Mouse (Mus musculus) kidney, embryonic 16.5 days (tissue): ENCODE data around the gene Gna15. TPM values are rescaled to one million over a fixed set of nuclear protein-coding genes. Genes with fewer than 3 reads are reported as not detected.

Experiments used
- ATAC-seq: fragments of 200-750 bp; cut with Nextera tagmentation; 2 replicates; pipeline ENCODE4 v1.8.0; 2017; ENCODE audit warnings: moderate TSS enrichment; ENCODE audit not compliant: low FRiP score, low TSS enrichment
- H3K27ac ChIP-seq: fragments of 300-500 bp; sonication (generic); 2 replicates; pipeline ENCODE4 v1.5.1; 2014; ENCODE audit warnings: low read length
- H3K27me3 ChIP-seq: fragments of 300-500 bp; sonication (generic); 2 replicates; pipeline ENCODE4 v1.6.1; 2014; ENCODE audit warnings: low read length, control low read depth, mixed read lengths; ENCODE audit not compliant: insufficient read depth
- H3K36me3 ChIP-seq: fragments of 300-500 bp; sonication (generic); 2 replicates; pipeline ENCODE4 v1.6.1; 2014; ENCODE audit warnings: low read length, control low read depth, mixed read lengths; ENCODE audit not compliant: insufficient read depth
- H3K4me1 ChIP-seq: fragments of 300-500 bp; sonication (generic); 2 replicates; pipeline ENCODE4 v1.6.1; 2014; ENCODE audit warnings: low read length, control low read depth, mixed read lengths; ENCODE audit not compliant: insufficient read depth
- H3K4me2 ChIP-seq: fragments of 300-500 bp; sonication (generic); replicated peaks from 2 replicates; pipeline ENCODE4 v1.6.1; 2014; ENCODE audit warnings: low read depth, low read length
- H3K4me3 ChIP-seq: fragments of 300-500 bp; sonication (generic); 2 replicates; pipeline ENCODE4 v1.5.1; 2014; ENCODE audit warnings: mild to moderate bottlenecking, low read length
- H3K9ac ChIP-seq: fragments of 300-500 bp; sonication (generic); replicated peaks from 2 replicates; pipeline ENCODE4 v1.6.1; 2014; ENCODE audit warnings: low read length
- H3K9me3 ChIP-seq: fragments of 300-500 bp; sonication (generic); 2 replicates; pipeline ENCODE4 v1.6.1; 2016; ENCODE audit warnings: low read length, control low read depth
- WGBS: fragments of 180-500 bp; shearing (Covaris S2); extraction: QIAGEN DNeasy Blood & Tissue Kit; methylation state at CpG from one replicate; pipeline ENCODE4 v1.1.7; 2014; 5-methylcytosine and 5-hydroxymethylcytosine counted together
- microRNA-seq: library from miRNA; unstranded; fragments of <30 nt; microRNA quantifications from one replicate; pipeline ENCODE4, GENCODE M21; 2016
- polyA plus RNA-seq: library from polyadenylated mRNA; unstranded; fragments of >200 nt; fragmentation: Nextera tagmentation; extraction: Ambion mirVana; gene quantifications from 2 replicates; pipeline ENCODE4 v1.2.1, GENCODE M21; 2015

The Gna15 gene
- polyA plus RNA-seq, 1 experiment from 2014 or later, result 0.70 TPM

DNA sequence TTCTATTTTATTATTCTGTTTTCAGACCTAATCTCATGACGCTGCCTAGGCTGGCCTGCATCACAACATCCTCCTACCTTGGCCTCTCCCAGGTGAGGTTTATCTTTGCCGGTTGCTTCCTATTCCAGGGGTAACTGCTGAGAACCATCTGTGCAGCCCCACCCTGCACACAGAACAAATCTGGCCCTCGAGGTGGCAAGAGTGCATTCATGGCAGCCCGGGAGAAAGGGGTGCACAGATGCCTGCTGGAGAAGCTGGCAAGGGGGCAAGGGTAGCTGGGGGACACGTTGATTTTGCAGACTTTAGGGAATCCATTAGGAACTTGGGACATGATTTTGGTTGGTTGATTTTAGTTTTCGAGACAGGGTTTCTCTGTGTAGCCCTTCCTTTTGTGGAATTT, 65.8 kb downstream of the Gna15 start:
- 81% methylated on average over 6 of the region's 6 CpGs for WGBS
- Histone ChIP-seq H3K27ac (no peak overlapping the region), H3K9ac (no peak overlapping the region), H3K4me3 (no peak overlapping the region), H3K36me3 (no peaks in the 10 kb centered on the region), H3K9me3 (no peaks in the 10 kb centered on the region), H3K4me2 (no peak overlapping the region), H3K4me1 (0 out of 2 replicates have a peak, but pooled peaks cover 4% of the 10 kb centered on the region), H3K27me3 (peaks cover 95% of the 10 kb centered on the region)
- no peak for ATAC-seq

DNA sequence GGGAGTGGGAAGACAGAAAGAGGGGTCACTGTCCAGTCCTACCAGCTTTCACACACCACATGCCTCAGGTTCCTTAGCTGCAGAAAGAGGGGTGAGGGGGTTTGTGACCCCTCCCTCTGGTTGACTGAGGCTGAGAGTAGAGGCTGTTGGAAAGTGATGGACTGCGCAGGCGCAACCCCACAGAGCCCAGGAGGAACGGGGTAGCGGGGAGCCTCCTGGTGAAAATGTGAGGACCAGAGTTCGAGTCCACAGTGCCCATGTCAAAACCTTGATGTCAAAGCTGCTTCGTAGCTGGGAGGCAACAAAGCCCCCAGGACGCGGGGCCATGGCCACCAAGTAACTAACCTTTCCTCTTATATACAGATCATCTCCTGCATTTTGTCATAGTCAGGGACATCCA, 66.4 kb downstream of the Gna15 start:
- H3K27ac ChIP-seq, result no peak overlapping the region
- WGBS, result 82% methylated on average over 8 of the region's 8 CpGs
- no peak for ATAC-seq

DNA sequence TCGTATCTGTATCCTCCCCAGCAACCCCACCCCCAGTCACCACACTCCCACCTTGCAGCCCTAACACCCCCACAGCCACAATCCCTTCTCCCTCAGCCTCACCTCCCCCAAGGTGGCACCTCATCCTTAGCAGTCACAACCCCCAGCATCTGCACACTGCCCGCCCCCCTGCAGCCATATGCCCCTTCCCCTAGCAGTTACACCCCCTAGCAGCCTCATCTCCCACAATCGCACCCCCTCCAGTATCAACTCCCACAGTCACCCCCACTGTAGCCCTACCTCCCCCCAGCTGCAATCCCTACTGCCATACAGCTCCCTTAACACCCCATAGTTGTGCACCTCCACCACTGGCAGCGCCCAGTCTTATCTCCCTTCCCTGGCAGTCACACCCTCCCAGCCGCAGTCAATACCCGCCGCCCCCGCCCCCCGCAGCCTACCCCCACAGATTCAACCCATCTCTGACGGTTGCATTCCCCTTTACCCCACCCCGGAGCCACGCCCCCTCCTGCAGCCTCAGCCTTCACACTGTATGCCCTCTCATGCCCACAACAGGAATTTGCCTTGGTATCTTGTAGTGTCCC, 67.0 kb downstream of the Gna15 start:
- no peak for ATAC-seq

More for the DNA sequence above, 66.4 kb downstream of the Gna15 start:
- H3K9ac ChIP-seq, result no peak overlapping the region
- peaks cover 95% of the 10 kb centered on the region for H3K27me3 ChIP-seq
- H3K4me2 ChIP-seq, result no peak overlapping the region
- no peaks in the 10 kb centered on the region for H3K9me3 ChIP-seq
- no peak overlapping the region for H3K4me3 ChIP-seq
- H3K4me1 ChIP-seq, result 0 out of 2 replicates have a peak, but pooled peaks cover 4% of the 10 kb centered on the region
- H3K36me3 ChIP-seq, result no peaks in the 10 kb centered on the region

DNA sequence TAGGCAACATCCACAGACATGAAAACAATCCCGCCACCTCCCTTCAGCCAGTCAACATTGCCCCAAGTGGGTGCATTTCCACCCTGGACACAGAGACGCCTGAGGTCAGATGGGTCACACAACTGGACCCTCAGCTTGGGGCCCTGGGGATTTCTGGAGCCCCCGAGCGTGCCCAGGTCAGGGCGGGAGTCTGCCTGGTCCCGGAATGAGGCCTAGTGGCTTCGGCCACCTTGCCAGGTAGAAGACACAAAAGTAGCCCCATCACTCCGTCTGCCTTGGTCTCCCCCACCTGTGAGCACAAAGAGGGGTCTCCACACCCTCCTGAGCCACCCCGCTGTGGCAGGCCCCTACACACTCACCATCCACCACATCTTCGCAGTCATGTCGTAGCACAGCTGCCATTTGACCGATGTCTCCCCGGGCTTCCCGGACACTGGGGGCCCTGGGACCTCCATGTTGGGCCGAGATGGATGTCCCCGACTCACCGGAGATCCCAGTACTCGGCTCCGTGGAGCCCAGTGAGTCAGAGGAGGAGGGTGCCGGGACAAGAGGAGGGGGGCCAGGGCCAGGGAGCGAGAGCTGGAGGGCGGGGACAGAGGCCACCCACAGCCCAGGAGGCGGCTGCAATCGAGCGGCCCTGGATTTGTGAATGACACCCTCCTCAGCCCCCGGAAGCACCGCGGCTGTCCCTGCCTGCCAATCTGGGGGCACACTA, 68.7 kb downstream of the Gna15 start, which contains the start of gene Nfic:
Gene Nfic (minus strand): TSS at position 455 of the 715 bp plus-strand sequence.
- no peak within 1 kb of the TSS for H3K27ac ChIP-seq
- peaks cover 95% of the 10 kb centered on the region for H3K27me3 ChIP-seq
- 0 out of 2 replicates have a peak, but pooled peaks have one; percentile 7 for ATAC-seq
- 0 out of 2 replicates have a peak, but pooled peaks cover 3% of the 10 kb centered on the region for H3K4me1 ChIP-seq
- H3K9ac ChIP-seq, result no peak within 1 kb of the TSS
- no peaks in the 10 kb centered on the region for H3K9me3 ChIP-seq
- WGBS, result 51% methylated on average over 28 of the region's 28 CpGs
- H3K4me2 ChIP-seq, result no peak within 1 kb of the TSS
- H3K36me3 ChIP-seq, result no peaks in the 10 kb centered on the region
- H3K4me3 ChIP-seq, result no peak within 1 kb of the TSS

More for the DNA sequence above, 67.0 kb downstream of the Gna15 start:
- no peaks in the 10 kb centered on the region for H3K36me3 ChIP-seq
- H3K4me2 ChIP-seq, result no peak overlapping the region
- no peak overlapping the region for H3K4me3 ChIP-seq
- H3K27ac ChIP-seq, result no peak overlapping the region
- H3K9ac ChIP-seq, result no peak overlapping the region
- H3K9me3 ChIP-seq, result no peaks in the 10 kb centered on the region
- WGBS, result 39% methylated on average over 12 of the region's 12 CpGs
- H3K4me1 ChIP-seq, result 0 out of 2 replicates have a peak, but pooled peaks cover 6% of the 10 kb centered on the region
- peaks cover 95% of the 10 kb centered on the region for H3K27me3 ChIP-seq

DNA sequence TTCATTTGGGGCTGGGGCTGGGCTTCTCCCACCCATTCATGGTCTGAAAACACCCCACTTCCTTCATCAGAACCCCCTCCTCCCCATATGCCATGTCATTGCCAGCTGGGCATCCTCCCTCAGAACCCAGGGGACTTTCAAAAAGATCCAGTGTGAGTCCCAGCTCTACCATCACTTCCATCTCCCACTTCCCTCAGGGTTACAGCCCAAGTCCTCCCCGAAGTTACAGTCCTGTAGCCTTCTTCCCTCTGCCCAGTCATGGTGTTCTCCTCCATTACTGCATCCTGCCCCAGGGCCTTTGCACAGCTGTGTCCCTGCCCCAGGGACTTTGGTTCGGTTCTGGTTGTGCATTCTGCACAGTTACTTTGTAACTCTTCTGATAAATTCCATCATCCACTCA, 69.9 kb downstream of the Gna15 start:
- H3K4me3 ChIP-seq, result no peak overlapping the region
- no peak overlapping the region for H3K9ac ChIP-seq
- no peak overlapping the region for H3K27ac ChIP-seq
- H3K27me3 ChIP-seq, result peaks cover 85% of the 10 kb centered on the region
- no peaks in the 10 kb centered on the region for H3K36me3 ChIP-seq
- H3K4me2 ChIP-seq, result no peak overlapping the region
- 73% methylated on average over 2 of the region's 2 CpGs for WGBS
- no peaks in the 10 kb centered on the region for H3K9me3 ChIP-seq
- no peak for ATAC-seq
- 0 out of 2 replicates have a peak, but pooled peaks cover 3% of the 10 kb centered on the region for H3K4me1 ChIP-seq

DNA sequence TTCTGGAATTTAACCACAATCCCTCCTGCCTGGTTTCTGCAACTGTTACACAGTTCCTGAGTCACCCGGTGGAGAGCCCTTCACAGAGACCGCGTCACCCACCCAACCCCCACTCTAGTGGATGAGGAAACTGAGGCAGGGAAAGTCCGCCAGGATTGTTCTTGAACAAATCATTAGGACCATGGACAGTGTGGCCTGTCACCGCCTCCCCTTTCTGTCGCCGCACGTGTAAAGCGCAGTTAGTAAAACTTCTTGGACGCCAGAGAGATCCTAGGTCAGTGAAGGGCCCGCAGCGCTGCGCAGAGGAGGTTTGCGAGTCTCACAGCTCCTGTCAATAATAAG, 71.1 kb downstream of the Gna15 start:
- no peaks in the 10 kb centered on the region for H3K36me3 ChIP-seq
- no peak overlapping the region for H3K27ac ChIP-seq
- 4% methylated on average over 14 of the region's 14 CpGs for WGBS
- H3K9me3 ChIP-seq, result no peaks in the 10 kb centered on the region
- ATAC-seq, result no peak
- 0 out of 2 replicates have a peak, but pooled peaks cover 3% of the 10 kb centered on the region for H3K4me1 ChIP-seq
- no peak overlapping the region for H3K4me2 ChIP-seq
- H3K4me3 ChIP-seq, result no peak overlapping the region
- H3K27me3 ChIP-seq, result peaks cover 79% of the 10 kb centered on the region
- no peak overlapping the region for H3K9ac ChIP-seq

Small RNAs within 50 kb of the gene (microRNA-seq; reads per million reads assigned to microRNA genes)
- not detected for gene Gm25595

Other genes starting within 250 kb of the Gna15 start
- gene Tjp3, start 232.6 kb downstream of the Gna15 start, polyA plus RNA-seq, result 21.9 and 22.6 TPM in 2 replicates
- gene Pip5k1c, start 231.3 kb downstream of the Gna15 start, polyA plus RNA-seq, result 62.9 and 63.9 TPM in 2 replicates
- gene Cactin, start 203.1 kb downstream of the Gna15 start, polyA plus RNA-seq, result 42.3 and 43.2 TPM in 2 replicates
- gene Tbxa2r, start 195.5 kb downstream of the Gna15 start, polyA plus RNA-seq, result 19.7 and 20.2 TPM in 2 replicates
- gene Gipc3, start 181.0 kb downstream of the Gna15 start, polyA plus RNA-seq, result 0.09 TPM in 2 replicates
- 90.6 and 94.5 TPM in 2 replicates for gene Hmg20b, start 173.7 kb downstream of the Gna15 start, polyA plus RNA-seq
- gene Mfsd12, start 166.7 kb downstream of the Gna15 start, polyA plus RNA-seq, result 9.8 and 12.5 TPM in 2 replicates
- gene 4930404N11Rik, start 158.4 kb downstream of the Gna15 start, polyA plus RNA-seq, result 0.98 and 1.2 TPM in 2 replicates
- gene Fzr1, start 145.7 kb downstream of the Gna15 start, polyA plus RNA-seq, result 111 and 115 TPM in 2 replicates
- 87.6 and 104 TPM in 2 replicates for gene Dohh, start 139.8 kb downstream of the Gna15 start, polyA plus RNA-seq
- 5.0 and 5.2 TPM in 2 replicates for gene Gm48551, start 139.8 kb downstream of the Gna15 start, polyA plus RNA-seq
- gene Gm48552, start 135.2 kb downstream of the Gna15 start, polyA plus RNA-seq, result 1.4 and 1.6 TPM in 2 replicates
- gene Smim24, start 131.2 kb downstream of the Gna15 start, polyA plus RNA-seq, result 42.7 and 44.1 TPM in 2 replicates
- 87.8 and 92.0 TPM in 2 replicates for gene Nfic, start 68.6 kb downstream of the Gna15 start, polyA plus RNA-seq
- gene Celf5, start 41.5 kb downstream of the Gna15 start, polyA plus RNA-seq, result 0.29 and 0.67 TPM in 2 replicates
- gene Ncln, start 27.8 kb downstream of the Gna15 start, polyA plus RNA-seq, result 107 and 112 TPM in 2 replicates
- gene S1pr4, start 24.1 kb downstream of the Gna15 start, polyA plus RNA-seq, result 1.5 and 1.7 TPM in 2 replicates
- 92.3 and 92.7 TPM in 2 replicates for gene Gna11, start 21.0 kb upstream of the Gna15 start, polyA plus RNA-seq
- gene Aes, start 35.3 kb upstream of the Gna15 start, polyA plus RNA-seq, result 322 and 487 TPM in 2 replicates
- 41.0 and 52.0 TPM in 2 replicates for gene Tle2, start 50.3 kb upstream of the Gna15 start, polyA plus RNA-seq
- gene Tle6, start 76.8 kb upstream of the Gna15 start, polyA plus RNA-seq, result 18.5 and 22.8 TPM in 2 replicates
- gene BC025920, start 82.0 kb upstream of the Gna15 start, polyA plus RNA-seq, result 0.66 and 0.82 TPM in 2 replicates
- gene Sirt6, start 103.6 kb upstream of the Gna15 start, polyA plus RNA-seq, result 41.8 and 48.4 TPM in 2 replicates
- gene Ankrd24, start 104.3 kb upstream of the Gna15 start, polyA plus RNA-seq, result 16.0 and 17.6 TPM in 2 replicates
- gene Gm10778, start 124.8 kb upstream of the Gna15 start, polyA plus RNA-seq, result 5.6 and 6.3 TPM in 2 replicates
- gene Zfp433, start 180.6 kb upstream of the Gna15 start, polyA plus RNA-seq, result 17.9 and 19.4 TPM in 2 replicates
- gene Gm3055, start 246.9 kb upstream of the Gna15 start, polyA plus RNA-seq, result 12.1 and 14.4 TPM in 2 replicates